Comparison of ENCODE assay signal across 15 mouse cellular contexts in the genomic region with DNA sequence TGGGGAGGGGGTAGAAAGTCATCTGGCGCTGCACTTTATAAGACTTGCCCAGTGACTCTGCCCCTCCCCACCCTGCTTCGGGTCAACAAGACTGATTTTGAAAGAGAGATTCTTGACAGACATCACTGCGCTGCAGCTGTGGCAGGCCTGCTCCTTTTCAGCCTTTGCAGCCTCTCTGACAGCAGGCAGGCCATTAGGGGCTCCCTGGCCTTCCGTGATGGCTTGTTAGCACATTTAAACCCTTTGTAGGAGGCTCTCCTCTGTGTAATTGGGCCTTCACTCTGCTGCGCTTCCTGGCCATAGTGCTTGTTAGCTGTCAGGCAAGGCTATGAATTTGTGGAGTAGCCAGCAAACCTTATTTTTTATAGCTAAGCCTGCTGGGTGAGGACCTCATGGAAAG.
DNase-seq lines count a peak whose midpoint lies in the region; ATAC-seq lines count a peak whose summit lies in the region.
"Had no signal": no experiment of that assay in that cellular context is flagged by ENCODE, and none has a peak within 500 bp of the region (broad histone marks: within the 10 kb centered on the region; RNA-seq: fewer than 3 reads in every experiment).

No protein-coding gene starts in this region.

- peak; percentile 10 for DNase-seq in brain, adult 2 months (ENCODE audit: low read depth, low spot score)
- DNase-seq in embryo, embryonic 10 days (ENCODE audit: low spot score) = peak; percentile 70
- DNase-seq in cerebellum, adult 18-20 months = no peak
- no peak for DNase-seq in thymus, postnatal 25 days
- DNase-seq: adrenal gland, postnatal 36 days; cerebellum, adult 11-12 months; gastrocnemius, postnatal 25 days; lung, postnatal 36 days; thymus, adult 2 months had no signal

- H3K9ac ChIP-seq in forebrain, embryonic 13.5 days = no peak overlapping the region
- no peak overlapping the region for H3K9ac ChIP-seq in midbrain, embryonic 13.5 days (replicated peaks)
- H3K9ac ChIP-seq: hindbrain, embryonic 15.5 days; kidney, embryonic 15.5 days; limb, embryonic 12.5 days had no signal

- peaks cover 31% of the 10 kb centered on the region for H3K4me1 ChIP-seq in forebrain, embryonic 13.5 days
- H3K4me1 ChIP-seq in midbrain, embryonic 13.5 days (replicated peaks) = peaks cover 26% of the 10 kb centered on the region

- H3K4me2 ChIP-seq in forebrain, embryonic 13.5 days = no peak overlapping the region
- no peak overlapping the region for H3K4me2 ChIP-seq in midbrain, embryonic 13.5 days (replicated peaks)
- H3K4me2 ChIP-seq: hindbrain, embryonic 15.5 days; kidney, embryonic 15.5 days; limb, embryonic 12.5 days had no signal

- no peaks in the 10 kb centered on the region for H3K9me3 ChIP-seq in forebrain, embryonic 13.5 days (replicated peaks)
- no peaks in the 10 kb centered on the region for H3K9me3 ChIP-seq in midbrain, embryonic 13.5 days
- H3K9me3 ChIP-seq: hindbrain, embryonic 15.5 days; kidney, embryonic 15.5 days; limb, embryonic 12.5 days had no signal

- peak overlapping the region; percentile 57 for H3K27ac ChIP-seq in forebrain, embryonic 13.5 days
- H3K27ac ChIP-seq in midbrain, embryonic 13.5 days = peak overlapping the region; percentile 70
- H3K27ac ChIP-seq: hindbrain, embryonic 15.5 days; limb, embryonic 12.5 days had no signal

- no peaks in the 10 kb centered on the region for H3K27me3 ChIP-seq in forebrain, embryonic 13.5 days
- no peaks in the 10 kb centered on the region for H3K27me3 ChIP-seq in midbrain, embryonic 13.5 days
- H3K27me3 ChIP-seq: hindbrain, embryonic 15.5 days; kidney, embryonic 15.5 days; limb, embryonic 12.5 days had no signal

- no peak overlapping the region for H3K4me3 ChIP-seq in forebrain, embryonic 13.5 days
- H3K4me3 ChIP-seq in midbrain, embryonic 13.5 days (replicated peaks) = no peak overlapping the region
- H3K4me3 ChIP-seq: hindbrain, embryonic 15.5 days; kidney, embryonic 15.5 days; limb, embryonic 12.5 days had no signal

- 10% methylated on average over 5 of the region's 5 CpGs for WGBS in forebrain, embryonic 13.5 days
- 23% methylated on average over 5 of the region's 5 CpGs for WGBS in midbrain, embryonic 13.5 days

- ATAC-seq in forebrain, embryonic 13.5 days = peak; percentile 74; the same call in 1 of the 2 replicates
- ATAC-seq in midbrain, embryonic 13.5 days = peak; percentile 83
- ATAC-seq in activated CD4-positive, CD25-positive, alpha-beta regulatory T cell, adult 4 months = no peak

- H3K36me3 ChIP-seq in forebrain, embryonic 13.5 days (ENCODE audit: poor library complexity, severe bottlenecking) = no peaks in the 10 kb centered on the region
- no peaks in the 10 kb centered on the region for H3K36me3 ChIP-seq in midbrain, embryonic 13.5 days
- H3K36me3 ChIP-seq: hindbrain, embryonic 15.5 days; kidney, embryonic 15.5 days; limb, embryonic 12.5 days had no signal

Comparison
In these comparisons a context has a peak if more than half of its experiments do, and no peak if none do; other contexts are left out.
1. DNase-seq: peak in brain, adult 2 months (single experiment) and embryo, embryonic 10 days (single experiment); none in cerebellum, adult 18-20 months (0 of 2) and thymus, postnatal 25 days (single experiment).